Mouse (Mus musculus) CD8-positive naive resting alpha-beta T cell, adult 2 months (primary cell): ENCODE results near the gene Gbf1.

Experiments used
- DNase-seq, 2 experiments: peaks; one replicate each; pipeline ENCODE4 v3.0.0; 2022; ENCODE audit warnings: low read depth in 2 of 2, low spot score in 2 of 2

Gene Gbf1

GRCm38 (mm10) chr19:46314872-46315742 is 162.8 kb downstream of the Gbf1 start:
- no peak for DNase-seq

- no peak for DNase-seq
These were observed 163.7 kb downstream of the Gbf1 start for GRCm38 (mm10) chr19:46315752-46316610.

GRCm38 (mm10) chr19:46316846-46317545 is 164.7 kb downstream of the Gbf1 start:
- no peak for DNase-seq

GRCm38 (mm10) chr19:46317546-46317885 is 165.2 kb downstream of the Gbf1 start:
- no peak for DNase-seq

- DNase-seq = no peak
These were observed 165.7 kb downstream of the Gbf1 start for GRCm38 (mm10) chr19:46318031-46318471.

- DNase-seq = no peak
These were observed 166.5 kb downstream of the Gbf1 start for GRCm38 (mm10) chr19:46318586-46319378.

- no peak for DNase-seq
These were observed 167.9 kb downstream of the Gbf1 start for GRCm38 (mm10) chr19:46320076-46320785.

GRCm38 (mm10) chr19:46321101-46321943 is 169.0 kb downstream of the Gbf1 start:
- no peak for DNase-seq

GRCm38 (mm10) chr19:46322144-46322995 is 170.1 kb downstream of the Gbf1 start:
- no peak for DNase-seq

GRCm38 (mm10) chr19:46322996-46323572 is 170.8 kb downstream of the Gbf1 start:
- DNase-seq = no peak

GRCm38 (mm10) chr19:46323716-46324115 is 171.4 kb downstream of the Gbf1 start:
- no peak for DNase-seq

- no peak for DNase-seq
These were observed 172.1 kb downstream of the Gbf1 start for GRCm38 (mm10) chr19:46324366-46324765.

GRCm38 (mm10) chr19:46324918-46325317 is 172.6 kb downstream of the Gbf1 start:
- DNase-seq = no peak

GRCm38 (mm10) chr19:46326019-46326755 is 173.9 kb downstream of the Gbf1 start:
- DNase-seq = no peak

GRCm38 (mm10) chr19:46326756-46327305 is 174.5 kb downstream of the Gbf1 start, which contains the start of gene Psd:
TSS of gene Psd (minus strand) at chr19:46327156.
- no peak for DNase-seq

- no peak for DNase-seq
These were observed 175.3 kb downstream of the Gbf1 start for GRCm38 (mm10) chr19:46327531-46328064.
